Mouse (Mus musculus): ENCODE data around the gene Kalrn.
A peak's percentile ranks its signal among the peaks of the same experiment; 100 is the strongest.

Gene Kalrn

GRCm38 (mm10) chr16:34352747-34353146 is 220.6 kb downstream of the Kalrn start:
- DNase-seq (ENCODE audit: low spot score in 2 of 2), result peak; percentile 83 to 87

GRCm38 (mm10) chr16:34351575-34352150 is 221.7 kb downstream of the Kalrn start:
- DNase-seq (ENCODE audit: low spot score in 2 of 2), result no peak

- DNase-seq (ENCODE audit: low spot score in 2 of 2), result peak; percentile 53 to 73
Observed at GRCm38 (mm10) chr16:34347574-34347973, 225.8 kb downstream of the Kalrn start.

GRCm38 (mm10) chr16:34344895-34345876 is 228.1 kb downstream of the Kalrn start:
- no peak for DNase-seq (ENCODE audit: low spot score in 2 of 2)

- DNase-seq (ENCODE audit: low spot score in 2 of 2), result peak in 1 of 2 experiments; percentile 62
Observed at GRCm38 (mm10) chr16:34343968-34344367, 229.4 kb downstream of the Kalrn start.

GRCm38 (mm10) chr16:34343161-34343560 is 230.2 kb downstream of the Kalrn start:
- DNase-seq (ENCODE audit: low spot score in 2 of 2), result no peak

- peak in 1 of 2 experiments; percentile 23 for DNase-seq (ENCODE audit: low spot score in 2 of 2)
Observed at GRCm38 (mm10) chr16:34342369-34343160, 230.8 kb downstream of the Kalrn start.

GRCm38 (mm10) chr16:34334919-34335318 is 238.4 kb downstream of the Kalrn start:
- DNase-seq (ENCODE audit: low spot score in 2 of 2), result no peak

GRCm38 (mm10) chr16:34331630-34332029 is 241.7 kb downstream of the Kalrn start:
- DNase-seq (ENCODE audit: low spot score in 2 of 2), result peak; percentile 71 to 79

GRCm38 (mm10) chr16:34329876-34330275 is 243.5 kb downstream of the Kalrn start:
- no peak for DNase-seq (ENCODE audit: low spot score in 2 of 2)

- no peak for DNase-seq (ENCODE audit: low spot score in 2 of 2)
Observed at GRCm38 (mm10) chr16:34329431-34329873, 243.9 kb downstream of the Kalrn start.

- DNase-seq (ENCODE audit: low spot score in 2 of 2), result no peak
Observed at GRCm38 (mm10) chr16:34327890-34328289, 245.4 kb downstream of the Kalrn start.

- no peak for DNase-seq (ENCODE audit: low spot score in 2 of 2)
Observed at GRCm38 (mm10) chr16:34325869-34326268, 247.5 kb downstream of the Kalrn start.

- no peak for DNase-seq (ENCODE audit: low spot score in 2 of 2)
Observed at GRCm38 (mm10) chr16:34325161-34325560, 248.2 kb downstream of the Kalrn start.

- DNase-seq (ENCODE audit: low spot score in 2 of 2), result no peak
Observed at GRCm38 (mm10) chr16:34324735-34325134, 248.6 kb downstream of the Kalrn start.

- no peak for DNase-seq (ENCODE audit: low spot score in 2 of 2)
Observed at GRCm38 (mm10) chr16:34323496-34323895, 249.8 kb downstream of the Kalrn start.

- DNase-seq (ENCODE audit: low spot score in 2 of 2), result peak; percentile 74 to 79
Observed at GRCm38 (mm10) chr16:34322546-34322945, 250.8 kb downstream of the Kalrn start.

- no peak for DNase-seq (ENCODE audit: low spot score in 2 of 2)
Observed at GRCm38 (mm10) chr16:34321066-34321790, 252.1 kb downstream of the Kalrn start.

GRCm38 (mm10) chr16:34320023-34320800 is 253.1 kb downstream of the Kalrn start:
- no peak for DNase-seq (ENCODE audit: low spot score in 2 of 2)

- DNase-seq (ENCODE audit: low spot score in 2 of 2), result no peak
Observed at GRCm38 (mm10) chr16:34317110-34317509, 256.2 kb downstream of the Kalrn start.

Measured in heart, adult 9 months (tissue).